Mouse (Mus musculus): ENCODE results near the gene Map7d1. TPM values are rescaled to one million over a fixed set of nuclear protein-coding genes. Genes with fewer than 3 reads are reported as not detected.

The Map7d1 gene
- polyA plus RNA-seq, 1 experiment from 2014 or later = 54.8 TPM

GRCm38 (mm10) chr4:126277906-126278564, 21.9 kb upstream of the Map7d1 start:
- no peak overlapping the region for H3K9ac ChIP-seq (ENCODE audit: low read length)
- H3K4me3 ChIP-seq (ENCODE audit: low read depth, low read length) = no peak overlapping the region
- H3K4me2 ChIP-seq (ENCODE audit: low read length) = no peak overlapping the region
- H3K4me1 ChIP-seq (ENCODE audit: control insufficient read depth, insufficient read depth, low read length) = no peaks in the 10 kb centered on the region
- peak; percentile 54 for ATAC-seq
- DNase-seq (ENCODE audit: low spot score) = peak; percentile 66
- H3K27ac ChIP-seq (ENCODE audit: low read depth, low read length) = no peak overlapping the region
- H3K9me3 ChIP-seq (replicated peaks; ENCODE audit: control insufficient read depth, low read length) = no peaks in the 10 kb centered on the region
- peaks cover 23% of the 10 kb centered on the region for H3K36me3 ChIP-seq (ENCODE audit: control insufficient read depth, insufficient read depth, low read length)
- H3K27me3 ChIP-seq (replicated peaks; ENCODE audit: control insufficient read depth, insufficient read depth, low read length) = no peaks in the 10 kb centered on the region
- 8% methylated on average over 13 of the region's 13 CpGs for WGBS

- ATAC-seq = no peak
- no peak overlapping the region for H3K27ac ChIP-seq (ENCODE audit: low read depth, low read length)
- H3K27me3 ChIP-seq (replicated peaks; ENCODE audit: control insufficient read depth, insufficient read depth, low read length) = no peaks in the 10 kb centered on the region
- H3K9ac ChIP-seq (ENCODE audit: low read length) = no peak overlapping the region
- WGBS = 93% methylated on average over 13 of the region's 13 CpGs
- no peak for DNase-seq (ENCODE audit: low spot score)
- no peak overlapping the region for H3K4me3 ChIP-seq (ENCODE audit: low read depth, low read length)
- H3K9me3 ChIP-seq (replicated peaks; ENCODE audit: control insufficient read depth, low read length) = no peaks in the 10 kb centered on the region
- H3K4me1 ChIP-seq (ENCODE audit: control insufficient read depth, insufficient read depth, low read length) = no peaks in the 10 kb centered on the region
- H3K4me2 ChIP-seq (ENCODE audit: low read length) = no peak overlapping the region
- peaks cover 31% of the 10 kb centered on the region for H3K36me3 ChIP-seq (ENCODE audit: control insufficient read depth, insufficient read depth, low read length)
Measured at GRCm38 (mm10) chr4:126275681-126276131, 19.6 kb upstream of the Map7d1 start.

GRCm38 (mm10) chr4:126275081-126275480, 18.9 kb upstream of the Map7d1 start:
- 91% methylated on average over 4 of the region's 4 CpGs for WGBS
- DNase-seq (ENCODE audit: low spot score) = no peak

GRCm38 (mm10) chr4:126273753-126274152, 17.6 kb upstream of the Map7d1 start:
- WGBS = 63% methylated on average over 13 of the region's 13 CpGs
- no peaks in the 10 kb centered on the region for H3K9me3 ChIP-seq (replicated peaks; ENCODE audit: control insufficient read depth, low read length)
- no peak for DNase-seq (ENCODE audit: low spot score)
- no peak overlapping the region for H3K4me3 ChIP-seq (ENCODE audit: low read depth, low read length)
- ATAC-seq = no peak
- no peaks in the 10 kb centered on the region for H3K4me1 ChIP-seq (ENCODE audit: control insufficient read depth, insufficient read depth, low read length)
- no peak overlapping the region for H3K27ac ChIP-seq (ENCODE audit: low read depth, low read length)
- no peak overlapping the region for H3K9ac ChIP-seq (ENCODE audit: low read length)
- H3K27me3 ChIP-seq (replicated peaks; ENCODE audit: control insufficient read depth, insufficient read depth, low read length) = no peaks in the 10 kb centered on the region
- H3K36me3 ChIP-seq (ENCODE audit: control insufficient read depth, insufficient read depth, low read length) = peaks cover 31% of the 10 kb centered on the region
- no peak overlapping the region for H3K4me2 ChIP-seq (ENCODE audit: low read length)

More at GRCm38 (mm10) chr4:126275081-126275480, 18.9 kb upstream of the Map7d1 start:
- no peak overlapping the region for H3K4me2 ChIP-seq (ENCODE audit: low read length)
- H3K9me3 ChIP-seq (replicated peaks; ENCODE audit: control insufficient read depth, low read length) = no peaks in the 10 kb centered on the region
- no peaks in the 10 kb centered on the region for H3K4me1 ChIP-seq (ENCODE audit: control insufficient read depth, insufficient read depth, low read length)
- no peaks in the 10 kb centered on the region for H3K27me3 ChIP-seq (replicated peaks; ENCODE audit: control insufficient read depth, insufficient read depth, low read length)
- no peak overlapping the region for H3K4me3 ChIP-seq (ENCODE audit: low read depth, low read length)
- no peak overlapping the region for H3K27ac ChIP-seq (ENCODE audit: low read depth, low read length)
- no peak for ATAC-seq
- no peak overlapping the region for H3K9ac ChIP-seq (ENCODE audit: low read length)
- H3K36me3 ChIP-seq (ENCODE audit: control insufficient read depth, insufficient read depth, low read length) = peaks cover 31% of the 10 kb centered on the region

- no peaks in the 10 kb centered on the region for H3K9me3 ChIP-seq (replicated peaks; ENCODE audit: control insufficient read depth, low read length)
- H3K27ac ChIP-seq (ENCODE audit: low read depth, low read length) = no peak overlapping the region
- H3K4me2 ChIP-seq (ENCODE audit: low read length) = no peak overlapping the region
- ATAC-seq = no peak
- no peak overlapping the region for H3K4me3 ChIP-seq (ENCODE audit: low read depth, low read length)
- no peaks in the 10 kb centered on the region for H3K27me3 ChIP-seq (replicated peaks; ENCODE audit: control insufficient read depth, insufficient read depth, low read length)
- H3K9ac ChIP-seq (ENCODE audit: low read length) = no peak overlapping the region
- 81% methylated on average over 3 of the region's 3 CpGs for WGBS
- H3K4me1 ChIP-seq (ENCODE audit: control insufficient read depth, insufficient read depth, low read length) = no peaks in the 10 kb centered on the region
- peaks cover 19% of the 10 kb centered on the region for H3K36me3 ChIP-seq (ENCODE audit: control insufficient read depth, insufficient read depth, low read length)
- no peak for DNase-seq (ENCODE audit: low spot score)
Measured at GRCm38 (mm10) chr4:126269292-126269691, 13.1 kb upstream of the Map7d1 start.

DNA sequence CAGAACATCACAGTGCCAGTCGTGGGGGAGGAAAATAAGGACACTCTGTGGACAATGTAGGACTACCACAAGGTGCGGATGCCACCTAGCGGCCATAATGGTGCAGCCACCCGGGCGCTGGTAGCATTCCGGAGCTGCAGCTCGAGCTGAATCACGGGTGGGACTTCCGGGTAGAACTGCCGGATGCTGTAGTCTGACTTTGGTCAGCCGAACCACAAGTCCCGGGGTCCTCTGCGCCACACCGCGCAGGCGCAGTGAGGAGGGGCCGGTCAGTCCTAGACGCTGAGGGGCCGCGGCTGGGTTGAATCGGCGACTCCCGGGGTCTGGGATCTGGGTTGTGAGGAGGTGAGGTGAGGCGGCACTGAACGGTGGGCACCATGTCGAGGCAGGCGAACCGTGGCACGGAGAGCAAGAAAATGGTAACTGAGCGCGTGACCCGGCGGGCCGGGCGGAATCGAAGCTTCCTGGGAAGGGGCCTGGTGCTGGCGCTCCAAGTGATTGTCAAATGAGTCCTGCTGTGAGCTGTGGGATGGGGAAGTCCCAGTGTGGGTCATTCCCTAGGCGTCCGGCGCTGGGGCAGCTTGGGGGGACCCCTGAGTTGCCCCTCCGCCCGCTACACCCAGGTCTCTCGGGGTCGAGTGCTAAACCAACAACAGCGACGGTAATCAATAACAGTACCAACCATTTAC, 6.1 kb upstream of the Map7d1 start, which contains the start of gene Trappc3:
Gene Trappc3 (plus strand): TSS at position 207 of the 689 bp plus-strand sequence.
- no peak within 1 kb of the TSS for H3K27ac ChIP-seq (ENCODE audit: low read depth, low read length)
- H3K4me2 ChIP-seq (ENCODE audit: low read length) = peak within 1 kb of the TSS; percentile 78
- H3K9ac ChIP-seq (ENCODE audit: low read length) = peak within 1 kb of the TSS; percentile 91
- peak within 1 kb of the TSS; percentile 79 for H3K4me3 ChIP-seq (ENCODE audit: low read depth, low read length)
- H3K27me3 ChIP-seq (replicated peaks; ENCODE audit: control insufficient read depth, insufficient read depth, low read length) = no peaks in the 10 kb centered on the region
- WGBS = under 1% methylated on average over 46 of the region's 46 CpGs
- DNase-seq (ENCODE audit: low spot score) (peak; percentile 99), ATAC-seq (peak; percentile 98)
- H3K9me3 ChIP-seq (replicated peaks; ENCODE audit: control insufficient read depth, low read length) = no peaks in the 10 kb centered on the region
- peaks cover 22% of the 10 kb centered on the region for H3K4me1 ChIP-seq (ENCODE audit: control insufficient read depth, insufficient read depth, low read length)
- no peaks in the 10 kb centered on the region for H3K36me3 ChIP-seq (ENCODE audit: control insufficient read depth, insufficient read depth, low read length)

GRCm38 (mm10) chr4:126261675-126262074, 5.5 kb upstream of the Map7d1 start:
- H3K27me3 ChIP-seq (replicated peaks; ENCODE audit: control insufficient read depth, insufficient read depth, low read length) = no peaks in the 10 kb centered on the region
- no peaks in the 10 kb centered on the region for H3K36me3 ChIP-seq (ENCODE audit: control insufficient read depth, insufficient read depth, low read length)
- H3K4me3 ChIP-seq (ENCODE audit: low read depth, low read length) = no peak overlapping the region
- ATAC-seq = peak; percentile 5; the same call in 1 of the 2 replicates
- no peak overlapping the region for H3K4me2 ChIP-seq (ENCODE audit: low read length)
- no peak overlapping the region for H3K9ac ChIP-seq (ENCODE audit: low read length)
- peaks cover 26% of the 10 kb centered on the region for H3K4me1 ChIP-seq (ENCODE audit: control insufficient read depth, insufficient read depth, low read length)
- 47% methylated on average over 7 of the region's 7 CpGs for WGBS
- no peaks in the 10 kb centered on the region for H3K9me3 ChIP-seq (replicated peaks; ENCODE audit: control insufficient read depth, low read length)
- no peak for DNase-seq (ENCODE audit: low spot score)
- no peak overlapping the region for H3K27ac ChIP-seq (ENCODE audit: low read depth, low read length)

GRCm38 (mm10) chr4:126261266-126261665, 5.1 kb upstream of the Map7d1 start:
- ATAC-seq = no peak
- Histone ChIP-seq H3K9ac (ENCODE audit: low read length) (no peak overlapping the region), H3K36me3 (ENCODE audit: control insufficient read depth, insufficient read depth, low read length) (no peaks in the 10 kb centered on the region), H3K27me3 (replicated peaks; ENCODE audit: control insufficient read depth, insufficient read depth, low read length) (no peaks in the 10 kb centered on the region), H3K4me2 (ENCODE audit: low read length) (no peak overlapping the region), H3K4me1 (ENCODE audit: control insufficient read depth, insufficient read depth, low read length) (peaks cover 26% of the 10 kb centered on the region), H3K4me3 (ENCODE audit: low read depth, low read length) (no peak overlapping the region), H3K9me3 (replicated peaks; ENCODE audit: control insufficient read depth, low read length) (no peaks in the 10 kb centered on the region), H3K27ac (ENCODE audit: low read depth, low read length) (no peak overlapping the region)
- WGBS = 78% methylated on average over 6 of the region's 6 CpGs
- DNase-seq (ENCODE audit: low spot score) = no peak
